Mouse (Mus musculus) heart, embryonic 15.5 days (tissue): ENCODE measurements around the gene Fzd10. TPM values are rescaled to one million over a fixed set of nuclear protein-coding genes. Genes with fewer than 3 reads are reported as not detected.

Experiments used
- ATAC-seq: fragments of 200-750 bp; cut with Nextera tagmentation; replicated peaks from 2 replicates; pipeline ENCODE4 v1.8.0; 2017; ENCODE audit warnings: low read depth, moderate TSS enrichment; ENCODE audit not compliant: insufficient number of reproducible peaks, insufficient read depth, low FRiP score
- H3K27ac ChIP-seq: fragments of 300-500 bp; sonication (generic); 2 replicates; pipeline ENCODE4 v1.5.1; 2015; ENCODE audit warnings: mild to moderate bottlenecking, inconsistent platforms
- H3K27me3 ChIP-seq: fragments of 300-500 bp; sonication (generic); 2 replicates; pipeline ENCODE4 v1.6.1; 2015; ENCODE audit warnings: inconsistent platforms
- H3K36me3 ChIP-seq: fragments of 300-500 bp; sonication (generic); 2 replicates; pipeline ENCODE4 v1.6.1; 2015; ENCODE audit warnings: mild to moderate bottlenecking, inconsistent platforms
- H3K4me1 ChIP-seq: fragments of 300-500 bp; sonication (generic); replicated peaks from 2 replicates; pipeline ENCODE4 v1.6.1; 2015; ENCODE audit warnings: inconsistent platforms
- H3K4me2 ChIP-seq: fragments of 300-500 bp; sonication (generic); 2 replicates; pipeline ENCODE4 v1.6.1; 2015; ENCODE audit warnings: inconsistent platforms, mild to moderate bottlenecking, moderate library complexity
- H3K4me3 ChIP-seq: fragments of 300-500 bp; sonication (generic); 2 replicates; pipeline ENCODE4 v1.5.1; 2015; ENCODE audit warnings: mild to moderate bottlenecking, inconsistent platforms
- H3K9ac ChIP-seq: fragments of 300-500 bp; sonication (generic); 2 replicates; pipeline ENCODE4 v1.6.1; 2015; ENCODE audit warnings: mild to moderate bottlenecking, inconsistent platforms
- H3K9me3 ChIP-seq: fragments of 300-500 bp; sonication (generic); replicated peaks from 2 replicates; pipeline ENCODE4 v1.6.1; 2016; ENCODE audit warnings: inconsistent platforms
- WGBS: fragments of 180-500 bp; shearing (Covaris S2); methylation state at CpG from one replicate; pipeline ENCODE4 v1.1.7; 2015; ENCODE audit warnings: mixed read lengths; 5-methylcytosine and 5-hydroxymethylcytosine counted together
- polyA plus RNA-seq: library from polyadenylated mRNA; unstranded; fragments of >200 nt; fragmentation: Nextera tagmentation; extraction: Ambion mirVana; gene quantifications from 2 replicates; pipeline ENCODE4 v1.2.1, GENCODE M21; 2015

Gene Fzd10
- polyA plus RNA-seq, 1 experiment from 2014 or later: 0.23 TPM

DNA sequence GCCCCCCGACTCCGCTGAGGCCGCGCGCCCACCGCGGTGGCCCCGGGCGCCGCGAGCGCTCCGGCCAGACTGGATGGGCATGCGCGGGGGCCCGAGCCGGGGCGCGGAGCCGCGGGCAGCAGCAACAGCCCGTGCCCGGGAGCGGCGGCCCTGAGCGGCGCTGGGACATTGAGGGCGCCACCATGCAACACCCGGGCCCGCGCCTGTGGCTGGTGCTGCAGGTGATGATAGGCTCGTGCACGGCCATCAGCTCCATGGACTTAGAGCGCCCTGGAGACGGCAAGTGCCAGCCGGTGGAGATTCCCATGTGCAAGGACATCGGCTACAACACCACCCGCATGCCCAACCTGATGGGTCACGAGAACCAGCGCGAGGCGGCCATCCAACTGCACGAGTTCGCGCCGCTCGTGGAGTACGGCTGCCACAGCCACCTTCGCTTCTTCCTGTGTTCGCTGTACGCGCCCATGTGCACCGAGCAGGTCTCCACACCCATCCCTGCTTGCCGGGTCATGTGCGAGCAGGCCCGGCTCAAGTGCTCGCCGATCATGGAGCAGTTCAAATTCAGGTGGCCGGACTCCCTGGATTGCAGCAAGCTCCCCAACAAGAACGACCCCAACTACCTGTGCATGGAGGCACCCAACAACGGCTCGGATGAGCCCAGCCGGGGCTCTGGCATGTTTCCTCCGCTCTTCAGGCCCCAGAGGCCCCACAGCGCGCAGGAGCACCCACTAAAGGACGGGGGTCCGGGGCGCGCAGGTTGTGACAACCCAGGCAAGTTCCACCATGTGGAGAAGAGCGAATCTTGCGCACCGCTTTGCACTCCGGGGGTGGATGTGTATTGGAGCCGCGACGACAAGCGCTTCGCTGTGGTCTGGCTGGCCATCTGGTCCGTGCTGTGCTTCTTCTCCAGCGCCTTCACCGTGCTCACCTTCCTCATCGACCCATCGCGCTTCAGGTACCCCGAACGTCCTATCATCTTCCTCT lies 684 bp downstream of the Fzd10 start:
- H3K4me3 ChIP-seq: peak overlapping the region; percentile 65
- peaks cover 36% of the 10 kb centered on the region for H3K4me1 ChIP-seq
- under 1% methylated on average over 74 of the region's 87 CpGs for WGBS
- peaks cover 91% of the 10 kb centered on the region for H3K27me3 ChIP-seq
- H3K4me2 ChIP-seq: peak overlapping the region; percentile 99
- H3K9me3 ChIP-seq: no peaks in the 10 kb centered on the region
- H3K36me3 ChIP-seq: no peaks in the 10 kb centered on the region
- peak overlapping the region; percentile 31; the same call in 1 of the 2 replicates for H3K9ac ChIP-seq
- 0 out of 2 replicates have a peak, but pooled peaks have one; percentile 32 for ATAC-seq
- H3K27ac ChIP-seq: no peak overlapping the region

DNA sequence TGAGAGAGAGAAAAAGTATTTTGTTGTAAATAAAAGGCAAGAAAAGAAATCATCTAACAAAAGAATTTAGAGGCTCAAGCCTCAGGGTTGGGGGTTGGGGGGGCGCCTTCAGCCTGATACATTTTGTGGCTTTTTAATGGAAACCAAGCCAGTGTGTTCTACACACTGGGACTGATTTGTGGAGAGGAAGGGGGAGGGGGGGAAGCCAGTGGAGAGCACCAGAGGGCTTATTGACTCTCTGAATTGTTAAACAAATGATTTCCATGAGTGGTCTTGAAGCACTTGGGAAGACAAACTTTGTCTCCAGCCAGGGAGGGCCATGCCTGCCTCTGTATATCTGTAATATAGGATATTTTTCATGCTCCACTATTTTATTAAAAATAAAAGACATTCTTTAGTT lies 3.0 kb downstream of the Fzd10 start:
- no peak for ATAC-seq
- Histone ChIP-seq H3K27me3 (peaks cover 90% of the 10 kb centered on the region), H3K36me3 (no peaks in the 10 kb centered on the region), H3K9me3 (no peaks in the 10 kb centered on the region), H3K4me3 (no peak overlapping the region), H3K4me2 (no peak overlapping the region), H3K4me1 (peaks cover 28% of the 10 kb centered on the region), H3K27ac (no peak overlapping the region), H3K9ac (no peak overlapping the region)
- WGBS: 82% methylated on average over 1 of the region's 1 CpGs

DNA sequence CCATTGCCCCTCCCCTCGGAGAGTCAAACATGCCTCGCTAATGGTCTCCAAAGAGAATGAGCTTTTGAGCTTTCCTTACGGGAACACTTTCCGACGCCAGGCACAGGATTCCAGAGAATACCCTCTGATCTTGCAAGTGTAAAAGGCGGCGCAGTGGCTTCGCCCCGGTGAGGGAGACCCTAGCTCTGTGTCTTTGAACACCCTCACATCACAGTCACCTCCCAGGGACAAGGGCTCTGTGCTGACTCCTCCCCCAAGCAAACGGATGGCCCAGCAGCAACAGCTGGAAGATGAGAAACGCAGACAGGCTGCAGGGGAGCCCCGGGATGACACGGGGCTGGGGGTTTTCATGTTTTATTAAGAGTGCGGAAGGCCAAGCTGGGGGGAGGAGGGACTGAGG lies 6.0 kb downstream of the Fzd10 start:
- Histone ChIP-seq H3K4me1 (peaks cover 1% of the 10 kb centered on the region), H3K27ac (no peak overlapping the region), H3K4me3 (no peak overlapping the region), H3K9me3 (no peaks in the 10 kb centered on the region), H3K4me2 (no peak overlapping the region), H3K36me3 (no peaks in the 10 kb centered on the region), H3K9ac (no peak overlapping the region), H3K27me3 (peaks cover 61% of the 10 kb centered on the region)
- 13% methylated on average over 14 of the region's 14 CpGs for WGBS
- no peak for ATAC-seq

DNA sequence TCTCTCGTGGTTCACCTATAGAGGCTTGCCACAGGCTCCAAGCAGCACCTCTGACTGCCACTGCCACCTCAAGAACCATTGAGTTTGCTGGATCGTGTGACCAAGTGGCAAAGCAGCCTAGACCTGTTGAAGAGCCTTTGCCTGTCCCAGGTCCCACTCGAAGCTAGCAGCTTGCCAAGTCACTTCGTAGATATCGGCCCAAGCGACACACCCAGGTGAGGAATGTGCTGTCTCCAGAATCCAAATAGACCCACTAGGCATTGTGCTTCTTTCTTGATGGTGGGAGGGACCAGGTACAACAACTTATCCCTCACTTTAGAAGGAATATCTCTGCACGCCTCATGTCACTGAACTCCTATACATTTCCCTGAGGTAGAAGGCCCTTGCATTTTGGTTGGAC lies 8.4 kb downstream of the Fzd10 start:
- no peak for ATAC-seq
- Histone ChIP-seq H3K9ac (no peak overlapping the region), H3K9me3 (no peaks in the 10 kb centered on the region), H3K4me2 (no peak overlapping the region), H3K4me1 (no peaks in the 10 kb centered on the region), H3K4me3 (no peak overlapping the region), H3K36me3 (no peaks in the 10 kb centered on the region), H3K27ac (no peak overlapping the region), H3K27me3 (peaks cover 37% of the 10 kb centered on the region)
- 81% methylated on average over 7 of the region's 7 CpGs for WGBS

DNA sequence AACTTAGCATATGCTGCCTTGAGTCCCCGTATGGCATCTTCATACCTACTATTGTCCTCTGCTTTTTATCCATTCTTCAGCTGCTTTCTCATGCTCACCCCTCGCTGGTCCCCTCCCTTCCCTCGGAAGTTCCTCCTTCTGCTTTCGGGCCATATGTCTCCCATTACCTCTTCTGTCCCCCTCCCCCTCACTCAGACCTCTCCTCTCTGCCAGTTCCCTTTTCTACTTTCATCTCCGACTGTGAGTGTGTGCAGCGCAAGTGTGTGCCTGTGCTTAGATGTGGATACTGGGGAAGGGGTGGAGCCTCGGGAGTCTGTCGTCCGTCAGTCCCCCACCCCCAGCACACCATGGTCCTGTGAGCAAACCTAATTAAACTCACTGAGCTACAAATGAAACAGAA lies 17.0 kb downstream of the Fzd10 start:
- ATAC-seq: no peak; the same call in 1 of the 2 replicates
- Histone ChIP-seq H3K27me3 (peaks cover 18% of the 10 kb centered on the region), H3K9ac (no peak overlapping the region), H3K27ac (no peak overlapping the region), H3K9me3 (no peaks in the 10 kb centered on the region), H3K4me2 (no peak overlapping the region; the same call in 1 of the 2 replicates), H3K36me3 (no peaks in the 10 kb centered on the region), H3K4me3 (no peak overlapping the region), H3K4me1 (no peaks in the 10 kb centered on the region)
- 5% methylated on average over 9 of the region's 9 CpGs for WGBS

DNA sequence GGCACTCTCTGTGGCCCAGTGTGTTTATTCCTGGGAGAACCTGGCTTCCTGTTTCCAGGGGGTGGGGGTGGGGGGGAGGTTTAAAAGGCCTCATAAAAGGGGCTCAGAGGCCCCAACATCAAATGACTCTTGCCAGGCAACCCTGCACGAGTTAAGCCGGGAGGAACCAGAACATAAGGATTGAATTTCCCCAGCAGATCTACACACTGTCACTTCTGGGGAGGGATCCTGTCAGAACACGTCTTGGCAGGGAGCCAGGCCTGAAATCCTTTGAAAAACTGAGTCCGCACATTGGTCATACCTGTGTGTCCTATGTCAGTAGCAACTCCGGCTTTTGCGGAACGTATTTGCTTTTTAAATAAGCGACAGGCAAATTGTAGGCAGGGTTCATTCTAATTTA lies 19.3 kb downstream of the Fzd10 start:
- ATAC-seq: no peak
- WGBS: 44% methylated on average over 8 of the region's 8 CpGs

DNA sequence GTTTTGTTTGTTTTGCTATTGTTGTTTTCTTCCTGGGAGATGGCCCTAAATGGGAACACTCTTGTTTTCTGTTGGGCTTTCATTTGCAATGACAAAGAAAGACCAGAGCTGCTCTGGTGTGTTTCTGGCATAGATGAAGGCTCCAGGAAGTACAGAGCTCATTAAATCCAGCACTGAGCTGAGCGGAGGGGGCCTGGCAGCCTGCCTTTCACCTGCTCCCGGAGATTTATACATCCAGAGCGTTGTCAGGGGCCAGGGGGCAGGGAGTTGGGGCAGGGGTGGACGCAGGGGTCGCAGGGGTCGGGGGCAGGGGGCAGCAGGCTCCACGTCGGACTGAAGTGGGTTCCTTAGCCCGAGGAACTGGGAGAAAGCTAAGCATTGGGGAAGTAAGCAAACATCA lies 19.8 kb downstream of the Fzd10 start:
- Histone ChIP-seq H3K4me3 (no peak overlapping the region), H3K4me1 (no peaks in the 10 kb centered on the region), H3K27me3 (peaks cover 18% of the 10 kb centered on the region), H3K36me3 (no peaks in the 10 kb centered on the region), H3K9ac (no peak overlapping the region), H3K9me3 (no peaks in the 10 kb centered on the region), H3K4me2 (no peak overlapping the region), H3K27ac (no peak overlapping the region)
- no peak for ATAC-seq
- WGBS: 16% methylated on average over 9 of the region's 9 CpGs

More for the DNA sequence above, 19.3 kb downstream of the Fzd10 start:
- Histone ChIP-seq H3K36me3 (no peaks in the 10 kb centered on the region), H3K27me3 (peaks cover 18% of the 10 kb centered on the region), H3K4me2 (no peak overlapping the region), H3K9ac (no peak overlapping the region), H3K9me3 (no peaks in the 10 kb centered on the region), H3K27ac (no peak overlapping the region), H3K4me3 (no peak overlapping the region), H3K4me1 (no peaks in the 10 kb centered on the region)

DNA sequence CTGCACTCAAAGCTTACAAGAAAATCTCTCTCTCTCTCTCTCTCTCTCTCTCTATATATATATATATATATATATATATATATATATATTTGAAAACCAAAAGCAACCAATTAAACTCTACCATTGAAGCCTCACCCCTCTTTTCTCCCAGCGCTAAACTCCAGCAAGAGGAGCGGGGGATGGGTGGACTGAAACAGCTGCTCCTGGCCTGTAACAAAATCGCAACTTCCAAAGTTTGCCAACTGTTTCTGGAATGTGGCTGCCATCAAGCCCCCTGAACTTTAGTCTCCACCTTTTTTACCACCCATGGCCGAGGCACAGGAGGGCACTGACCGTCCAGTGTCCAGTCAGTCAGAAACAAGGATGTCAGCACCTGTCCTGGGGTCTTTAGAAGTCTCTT lies 27.1 kb downstream of the Fzd10 start:
- Histone ChIP-seq H3K4me3 (no peak overlapping the region), H3K9ac (no peak overlapping the region), H3K27me3 (no peaks in the 10 kb centered on the region), H3K4me2 (no peak overlapping the region), H3K27ac (no peak overlapping the region), H3K9me3 (no peaks in the 10 kb centered on the region), H3K4me1 (no peaks in the 10 kb centered on the region), H3K36me3 (no peaks in the 10 kb centered on the region)
- WGBS: 50% methylated on average over 5 of the region's 5 CpGs
- no peak for ATAC-seq

DNA sequence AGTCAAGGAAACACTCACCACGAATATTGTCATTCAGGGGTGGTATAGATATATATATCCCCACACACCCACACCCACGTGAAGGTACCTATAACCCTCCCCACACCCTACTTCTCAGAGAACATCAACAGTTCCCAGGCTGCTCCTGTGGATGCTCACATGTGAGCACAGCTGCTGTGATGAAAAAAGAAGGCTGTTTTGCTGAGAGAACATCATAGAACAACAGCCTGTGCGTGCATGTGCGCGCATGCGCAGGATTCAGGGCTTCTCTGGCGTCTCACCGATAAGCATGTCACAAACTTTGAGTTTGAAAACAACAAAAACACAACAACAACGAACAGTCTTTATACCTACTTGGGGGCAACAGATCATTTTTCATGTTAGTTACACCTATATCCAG lies 36.0 kb downstream of the Fzd10 start:
- no peak overlapping the region for H3K4me3 ChIP-seq
- H3K4me1 ChIP-seq: no peaks in the 10 kb centered on the region
- 88% methylated on average over 9 of the region's 9 CpGs for WGBS
- no peak overlapping the region for H3K27ac ChIP-seq
- H3K9me3 ChIP-seq: no peaks in the 10 kb centered on the region
- no peaks in the 10 kb centered on the region for H3K36me3 ChIP-seq
- H3K27me3 ChIP-seq: no peaks in the 10 kb centered on the region
- no peak overlapping the region for H3K9ac ChIP-seq
- no peak overlapping the region for H3K4me2 ChIP-seq
- no peak for ATAC-seq

DNA sequence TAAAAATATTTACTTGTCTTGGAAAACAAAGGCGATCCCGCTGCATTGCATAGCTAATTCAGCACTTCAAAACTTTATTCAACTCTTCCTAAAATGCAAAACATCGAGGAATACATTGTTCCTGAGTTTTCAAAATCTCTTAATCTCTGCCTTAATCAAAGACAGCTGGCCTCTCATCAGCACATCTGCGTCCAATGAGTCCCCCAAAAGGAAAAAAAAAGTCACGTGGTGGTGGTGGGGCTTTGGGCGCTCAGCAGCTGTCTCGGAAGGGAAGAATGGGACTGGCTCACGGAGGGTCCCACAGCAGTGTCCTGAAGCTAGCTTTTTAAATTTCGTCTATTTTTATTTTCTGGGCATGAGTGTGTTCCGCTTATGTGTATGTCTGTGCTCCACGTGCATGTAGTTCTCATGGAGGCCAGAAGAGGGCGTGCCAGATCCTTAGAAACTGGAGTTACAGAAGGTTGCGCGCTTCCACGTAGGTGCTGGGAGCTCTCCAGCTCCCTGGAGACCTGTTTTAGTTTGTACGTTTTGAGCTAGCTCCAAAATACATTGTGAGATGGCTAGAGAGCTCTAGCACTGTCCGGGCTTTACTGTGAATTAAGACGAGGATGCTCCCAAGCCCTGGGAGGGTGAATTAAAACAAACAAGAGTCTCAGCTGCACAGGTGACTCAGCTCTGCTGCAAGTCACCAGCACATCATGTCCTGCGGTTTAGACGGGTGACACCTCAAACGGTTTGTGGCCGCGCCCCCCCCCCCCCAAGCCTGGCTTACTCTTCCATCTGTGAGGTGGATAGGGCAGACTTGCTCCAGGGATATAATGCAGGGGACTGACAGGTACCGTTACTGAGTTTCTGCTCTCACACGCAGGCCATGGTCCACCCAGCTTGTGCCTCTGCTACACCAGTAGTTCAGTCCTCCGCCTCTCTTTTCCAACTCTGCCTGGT lies 36.7 kb downstream of the Fzd10 start:
- Histone ChIP-seq H3K4me3 (no peak overlapping the region), H3K27ac (no peak overlapping the region), H3K36me3 (no peaks in the 10 kb centered on the region), H3K27me3 (no peaks in the 10 kb centered on the region), H3K9ac (no peak overlapping the region), H3K4me1 (no peaks in the 10 kb centered on the region), H3K4me2 (no peak overlapping the region), H3K9me3 (no peaks in the 10 kb centered on the region)
- no peak for ATAC-seq
- 79% methylated on average over 26 of the region's 26 CpGs for WGBS

DNA sequence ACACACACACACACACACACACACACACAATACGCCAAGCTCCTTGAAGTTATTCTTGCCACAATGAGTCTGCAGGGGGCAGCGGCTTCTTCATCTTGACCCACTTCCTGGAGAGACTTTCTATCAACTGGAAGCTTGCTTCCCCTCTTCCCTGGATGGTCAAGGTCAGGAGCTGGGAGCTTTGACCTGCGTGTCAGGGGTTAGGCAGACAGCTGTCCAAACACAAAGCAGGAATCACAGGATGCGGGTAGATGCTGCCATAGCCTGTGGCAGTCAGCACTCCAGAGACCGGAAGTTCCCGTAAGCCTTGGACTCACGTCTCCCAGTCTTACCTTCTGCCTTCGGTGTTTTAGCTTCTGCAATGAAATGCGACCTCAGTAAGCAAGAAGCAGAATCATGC lies 38.1 kb downstream of the Fzd10 start:
- Histone ChIP-seq H3K4me1 (no peaks in the 10 kb centered on the region), H3K27ac (no peak overlapping the region), H3K9me3 (no peaks in the 10 kb centered on the region), H3K4me2 (no peak overlapping the region), H3K9ac (no peak overlapping the region), H3K27me3 (no peaks in the 10 kb centered on the region), H3K4me3 (no peak overlapping the region), H3K36me3 (no peaks in the 10 kb centered on the region)
- WGBS: 56% methylated on average over 9 of the region's 9 CpGs
- ATAC-seq: no peak
